Mouse (Mus musculus) retina, postnatal 1 day (tissue): ENCODE data around the gene Rad9a.

ENCODE experiments used
- DNase-seq: peaks from one replicate; pipeline ENCODE4 v3.0.0-alpha.2; 2012

The Rad9a gene

DNA sequence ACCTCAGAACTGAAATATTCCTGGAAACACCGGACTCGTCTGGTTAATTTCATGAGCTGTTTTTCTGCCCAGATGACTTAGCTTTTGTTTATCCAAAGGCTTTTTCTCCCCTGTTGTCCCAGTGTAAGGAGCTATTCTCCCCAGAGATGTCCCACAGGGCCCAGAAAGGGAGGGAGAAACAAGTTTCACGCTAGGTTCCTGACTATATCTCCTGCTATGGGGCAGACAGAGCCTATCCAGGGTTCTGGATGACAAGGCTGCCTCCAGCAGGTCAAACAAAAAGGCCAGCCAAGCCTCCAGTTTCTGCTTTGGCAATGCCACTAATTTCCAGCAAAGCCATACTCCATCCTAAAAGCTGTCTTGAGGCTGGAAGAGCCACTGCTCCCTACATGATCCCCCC lies 16.4 kb upstream of the Rad9a start:
- DNase-seq, result no peak

DNA sequence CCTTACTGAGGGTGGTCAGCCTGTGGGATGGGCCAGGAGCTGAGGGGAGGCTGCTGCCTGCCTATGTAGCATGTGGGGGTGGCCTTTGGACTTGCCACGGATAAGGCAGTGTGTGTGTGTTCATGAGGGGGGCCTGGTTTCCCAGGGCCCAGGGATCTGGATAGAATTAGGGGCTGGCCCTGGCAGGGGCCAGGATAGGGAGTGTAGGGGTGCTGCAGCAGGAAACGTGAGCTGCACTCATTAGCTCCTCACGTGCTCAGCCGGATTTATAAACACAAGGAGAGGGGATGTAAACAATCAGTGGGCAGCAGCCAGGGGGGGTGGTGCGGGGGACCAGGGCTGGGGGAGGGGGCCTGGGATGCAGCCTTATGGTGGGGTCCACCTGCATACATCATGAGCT lies 15.7 kb upstream of the Rad9a start:
- DNase-seq, result peak; percentile 22

DNA sequence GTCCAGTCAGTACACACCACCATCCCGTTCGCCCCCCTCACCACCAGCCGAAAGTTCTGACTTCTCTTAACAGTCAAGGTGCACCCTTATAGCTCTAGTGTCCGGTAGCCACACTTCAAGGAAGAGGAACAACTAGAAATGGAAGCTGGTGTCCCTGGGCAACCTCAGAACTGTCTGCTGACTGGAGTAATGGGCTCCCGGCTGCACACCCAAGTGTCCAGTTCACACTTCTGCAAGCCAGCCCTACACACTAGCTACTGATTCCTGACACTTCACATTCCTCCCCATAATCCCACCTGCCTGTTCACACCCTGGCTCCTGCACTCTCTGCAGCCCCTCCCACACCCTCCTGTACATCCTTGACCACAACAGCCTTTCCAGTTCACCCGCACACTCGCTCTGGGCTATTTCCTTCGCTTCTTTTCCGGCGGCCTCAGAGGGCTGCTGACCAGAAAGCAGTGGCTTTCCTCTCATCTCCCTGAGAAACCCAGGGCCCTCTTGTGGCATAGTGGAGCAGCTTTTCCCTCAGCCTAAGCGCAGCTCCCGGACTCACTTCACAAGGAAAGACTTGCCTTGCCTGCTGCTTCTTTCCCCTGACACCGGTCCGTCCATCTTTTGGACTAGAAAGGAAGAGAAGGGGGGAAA lies 14.7 kb upstream of the Rad9a start:
- DNase-seq, result peak; percentile 61

DNA sequence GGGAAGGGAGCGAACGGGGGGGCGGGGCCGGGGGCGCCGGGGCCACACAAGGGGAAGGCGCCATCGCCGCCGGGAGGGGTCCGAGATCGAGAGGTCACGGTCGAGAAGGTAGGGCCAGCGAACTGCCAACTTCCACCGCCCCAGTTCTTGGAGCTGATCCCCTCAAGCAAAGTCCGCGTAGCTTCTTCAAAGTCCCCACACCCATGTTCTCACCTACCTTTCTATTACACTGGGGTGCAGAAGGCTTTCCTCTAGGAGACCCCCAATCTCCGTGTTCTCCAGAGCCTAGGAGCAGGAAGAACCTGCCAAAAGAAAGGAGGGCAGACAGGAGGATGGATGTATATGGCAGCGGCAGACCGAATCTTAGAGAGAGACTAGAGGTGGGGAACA lies 14.0 kb upstream of the Rad9a start:
- no peak for DNase-seq

DNA sequence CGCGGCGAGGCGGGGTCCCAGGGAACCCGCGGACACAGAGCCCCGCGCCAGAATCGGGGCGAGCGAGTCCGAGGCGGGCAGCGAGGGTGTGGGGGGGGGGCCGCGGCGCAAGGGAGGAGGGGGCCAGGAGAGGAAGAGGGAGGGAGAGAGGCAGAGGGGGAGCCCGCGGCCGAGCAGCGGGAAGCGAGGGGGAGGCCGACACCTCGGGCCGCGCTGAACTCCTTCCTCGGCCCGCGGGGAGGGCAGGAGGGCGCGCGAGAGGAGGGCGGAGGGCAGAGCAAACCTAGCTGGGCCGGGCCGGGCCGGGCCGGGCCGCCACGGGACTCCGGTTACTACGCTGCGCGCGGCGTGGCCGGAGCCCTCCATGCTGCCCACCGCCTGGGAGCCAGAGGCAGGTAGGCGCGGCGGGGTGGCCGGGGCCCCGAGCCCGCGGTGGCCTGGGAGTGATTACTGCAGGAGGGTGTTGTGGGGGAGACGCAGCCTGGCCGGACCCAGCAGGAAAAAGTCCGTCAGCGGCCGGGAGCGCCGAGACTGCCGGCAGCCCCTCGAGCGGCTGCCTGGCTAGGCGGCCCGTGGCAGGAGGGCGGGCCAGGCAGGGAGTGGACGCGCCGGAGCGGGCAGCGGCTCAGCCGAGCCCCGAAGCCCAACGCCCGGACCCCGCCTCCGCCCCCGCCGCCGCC lies 13.4 kb upstream of the Rad9a start:
- DNase-seq, result peak; percentile 61

DNA sequence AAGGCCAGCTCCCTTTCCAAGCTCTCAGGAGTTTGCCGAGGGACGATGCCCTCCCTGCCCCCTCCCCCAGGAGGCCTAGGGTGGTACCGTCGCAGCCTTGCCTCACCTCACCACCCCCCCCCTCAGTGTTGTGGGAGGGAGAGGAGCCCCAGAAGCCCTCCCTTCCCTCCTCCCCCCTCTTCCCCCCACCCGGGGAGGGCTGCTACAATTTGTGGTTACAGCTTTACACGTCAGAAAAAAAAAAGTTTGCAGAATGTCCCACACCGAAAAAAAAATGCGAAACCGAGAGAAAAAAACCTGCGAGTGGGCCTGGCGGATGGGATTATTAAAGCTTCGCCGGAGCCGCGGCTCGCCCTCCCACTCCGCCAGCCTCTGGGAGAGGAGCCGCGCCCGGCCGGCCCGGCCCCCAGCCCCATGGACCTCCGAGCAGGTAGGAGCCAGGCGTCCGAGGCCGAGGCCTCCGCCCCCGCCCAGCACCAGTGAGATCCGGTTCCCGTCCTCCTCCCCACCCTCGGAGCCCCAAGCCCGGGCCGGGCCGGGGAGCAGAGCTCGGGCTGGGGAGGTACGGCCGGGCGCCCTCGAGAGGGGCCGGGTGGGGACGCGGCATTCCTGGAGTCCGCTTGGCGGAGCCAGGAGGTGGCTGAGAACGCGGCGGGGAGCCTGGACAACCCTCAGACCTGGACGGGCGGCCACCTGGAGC lies 12.8 kb upstream of the Rad9a start, which contains the start of the genes Clcf1 and AC109138.7:
TSS of gene Clcf1 (plus strand) at position 168 of the 700 bp plus-strand sequence.
TSS of gene AC109138.7 (plus strand) at position 287 of the 700 bp plus-strand sequence.
- peak; percentile 55 for DNase-seq

DNA sequence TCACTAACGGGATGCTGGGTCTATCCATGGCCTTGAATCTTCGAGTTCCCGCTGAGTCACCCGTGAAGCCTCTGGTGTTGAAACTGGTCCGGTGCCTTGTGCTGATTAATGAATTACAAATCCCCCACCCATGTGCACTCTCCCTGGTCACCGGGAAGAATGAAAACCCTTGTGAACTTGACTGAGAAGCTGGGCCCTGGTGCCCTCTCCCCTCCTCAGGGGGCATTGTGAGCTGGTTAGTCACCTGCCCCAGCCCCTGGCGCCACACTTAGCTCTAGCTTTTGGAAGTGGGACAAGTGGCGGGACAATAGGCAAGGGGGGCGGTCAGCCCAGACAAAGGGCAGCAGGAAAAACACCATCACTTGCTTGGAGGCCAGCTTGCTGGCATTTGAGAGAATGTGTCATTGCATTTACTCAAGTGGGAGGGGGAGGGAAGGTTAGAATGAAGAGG lies 12.1 kb upstream of the Rad9a start:
- peak; percentile 54 for DNase-seq

DNA sequence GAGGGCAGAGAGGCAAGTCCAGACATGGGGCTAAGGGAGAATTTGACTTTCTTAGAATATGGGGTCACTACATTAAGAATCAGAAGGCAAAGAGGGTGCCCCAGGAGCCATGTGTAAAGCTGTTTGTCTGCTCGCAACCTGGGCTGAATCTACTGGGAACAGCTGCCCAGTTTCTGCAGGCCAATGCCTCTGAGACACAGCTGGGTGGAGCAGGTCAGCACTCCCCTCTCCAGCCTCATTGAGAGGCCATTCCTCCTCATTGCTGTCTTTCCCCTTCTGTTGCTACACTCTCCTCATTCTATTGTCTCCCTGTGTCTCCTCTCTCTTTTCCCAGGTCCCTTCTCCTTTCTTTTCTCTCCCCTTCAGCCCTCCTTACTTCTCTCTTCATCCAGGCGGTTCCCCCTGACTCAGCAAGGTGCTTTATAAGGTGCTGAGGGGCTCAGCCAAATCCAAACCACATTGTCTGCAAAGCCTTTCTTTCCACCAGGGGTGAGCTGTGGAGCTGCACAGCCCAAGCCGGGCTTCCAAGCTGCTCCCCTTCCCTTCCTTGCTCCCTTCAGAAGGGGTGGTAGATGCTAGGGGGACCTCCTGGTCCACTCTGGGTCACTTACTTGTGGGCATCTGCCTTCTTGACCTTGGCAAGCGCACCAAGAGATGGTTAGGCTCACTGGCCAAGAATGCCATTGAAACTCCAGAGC lies 10.6 kb upstream of the Rad9a start:
- DNase-seq, result no peak

DNA sequence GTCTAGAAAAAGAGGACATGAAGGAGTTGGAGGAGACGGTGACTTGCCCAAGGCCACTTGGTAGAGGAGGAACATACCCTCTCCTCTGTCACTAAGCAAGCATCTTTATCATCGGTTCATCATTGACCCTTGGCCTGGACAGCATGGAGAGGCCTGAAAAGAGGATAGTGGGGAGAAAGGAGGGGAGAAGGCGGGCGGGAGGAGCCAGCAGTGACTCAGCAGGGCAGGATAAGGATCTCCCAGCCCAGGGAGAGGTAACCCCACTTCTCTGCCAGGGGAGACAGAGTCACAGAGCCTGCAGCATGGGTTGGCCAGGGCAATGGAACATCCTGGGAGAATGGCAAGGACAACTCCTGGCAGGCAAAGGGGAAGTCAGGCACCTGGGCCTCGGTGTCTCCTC lies 7.1 kb upstream of the Rad9a start:
- DNase-seq, result no peak

DNA sequence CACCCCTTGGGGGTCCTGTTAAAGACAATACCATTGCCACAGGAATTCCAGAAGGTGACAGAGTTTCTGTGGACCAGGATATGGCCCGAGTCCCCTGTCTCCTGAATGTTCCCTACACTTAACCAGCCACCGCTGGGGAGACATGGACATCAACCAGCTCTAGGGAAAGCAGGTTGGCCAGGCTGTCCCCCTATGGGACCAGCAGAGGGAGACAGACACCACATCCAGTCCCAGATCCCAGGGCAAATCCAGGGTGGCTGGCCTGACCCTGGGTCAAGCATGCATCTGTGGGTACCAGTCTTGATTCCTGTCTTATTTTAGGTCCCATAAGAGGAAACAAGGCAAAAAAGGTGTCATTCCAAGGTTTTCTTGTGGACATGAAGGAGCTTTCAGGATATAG lies 5.5 kb upstream of the Rad9a start:
- peak; percentile 83 for DNase-seq

DNA sequence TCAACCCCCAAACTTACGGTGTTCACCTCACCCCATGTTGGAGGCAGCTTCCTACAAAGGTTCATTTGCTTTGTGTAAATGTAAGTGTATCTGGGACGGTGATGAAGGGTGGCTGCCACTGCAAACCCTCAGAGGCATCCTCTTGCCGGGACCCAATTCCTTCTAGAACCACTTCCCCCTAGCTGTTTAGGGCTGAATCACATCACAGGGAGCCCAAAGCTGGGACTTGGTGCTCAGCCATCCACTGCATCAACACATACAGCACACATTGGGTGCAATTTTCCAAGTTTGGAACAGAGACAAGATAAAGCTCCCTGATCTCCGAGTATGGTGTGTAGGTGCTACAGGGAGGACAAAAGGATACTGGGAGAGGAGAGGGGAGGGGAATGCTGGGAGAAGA lies 3.4 kb upstream of the Rad9a start:
- DNase-seq, result no peak

DNA sequence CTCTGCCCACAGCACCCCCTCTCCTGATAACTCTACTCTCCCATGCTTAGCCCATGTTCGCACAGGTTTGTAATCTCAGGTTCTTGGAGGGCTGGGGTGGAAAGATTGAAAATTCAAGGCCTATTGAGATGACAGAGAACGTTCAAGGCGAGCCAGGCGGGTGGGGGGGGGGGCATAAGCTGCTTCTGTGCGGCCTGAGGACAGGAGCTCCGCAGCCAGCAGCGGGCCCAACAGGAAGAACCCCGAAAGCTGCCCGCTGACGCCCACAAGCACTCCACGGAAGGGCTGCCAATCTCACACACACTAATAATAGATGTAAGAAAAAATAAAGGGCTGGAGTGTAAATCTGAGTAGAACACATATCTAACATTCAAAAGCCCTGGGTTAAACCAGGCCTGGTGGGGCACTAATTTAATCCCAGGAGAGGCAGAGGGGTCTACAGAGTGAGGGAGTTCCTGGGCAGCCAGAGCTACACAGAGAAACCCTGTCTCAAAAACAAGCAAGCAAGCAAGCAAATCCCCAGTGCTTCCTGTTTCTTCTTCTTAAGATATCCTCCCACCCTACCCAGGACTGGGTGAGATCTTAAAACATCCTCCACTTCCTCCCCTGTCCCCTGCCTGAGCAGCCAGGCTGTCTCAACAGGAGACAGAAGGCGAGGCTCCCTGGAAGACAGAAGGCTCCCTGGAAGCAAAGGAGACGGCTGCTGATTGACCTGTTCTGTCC lies 2.3 kb upstream of the Rad9a start:
- no peak for DNase-seq

DNA sequence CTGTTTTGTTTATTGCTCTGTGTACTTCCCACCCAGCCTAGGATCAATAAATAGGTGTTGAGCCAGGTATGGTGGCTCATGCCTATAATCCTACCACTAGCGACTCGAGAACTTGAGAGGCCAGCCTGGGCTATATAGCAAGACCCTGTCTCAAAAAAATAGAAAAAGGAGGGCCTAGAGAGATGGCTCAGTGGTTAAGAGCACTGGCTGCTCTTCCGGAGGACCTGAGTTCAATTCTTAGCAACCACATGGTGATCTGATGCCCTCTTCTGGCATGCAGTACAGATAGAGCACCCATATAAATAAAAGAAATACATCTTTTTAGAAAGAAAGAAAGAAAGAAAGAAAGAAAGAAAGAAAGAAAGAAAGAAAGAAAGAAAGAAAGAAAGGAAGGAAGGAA lies 1.7 kb upstream of the Rad9a start:
- no peak for DNase-seq

DNA sequence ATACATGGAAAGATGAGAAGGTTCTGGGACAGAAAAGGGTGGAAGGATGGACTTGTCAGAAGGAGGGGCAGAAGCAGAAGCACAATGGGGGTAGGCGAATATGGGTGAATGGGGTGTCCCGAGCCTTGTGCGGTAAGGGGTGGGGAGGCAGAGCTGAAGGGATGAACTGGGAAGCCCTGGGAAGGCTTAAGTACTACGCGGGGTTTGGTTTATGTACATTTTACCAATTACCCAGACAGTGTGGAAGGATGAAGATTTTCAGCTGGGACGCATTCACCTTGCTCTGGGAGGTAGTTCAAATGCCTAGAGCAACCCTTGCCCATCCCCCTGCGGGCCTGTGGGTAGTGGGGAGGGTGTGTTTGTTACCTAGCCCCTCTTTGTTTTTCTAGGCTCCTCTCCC lies 687 bp upstream of the Rad9a start:
- no peak for DNase-seq

DNA sequence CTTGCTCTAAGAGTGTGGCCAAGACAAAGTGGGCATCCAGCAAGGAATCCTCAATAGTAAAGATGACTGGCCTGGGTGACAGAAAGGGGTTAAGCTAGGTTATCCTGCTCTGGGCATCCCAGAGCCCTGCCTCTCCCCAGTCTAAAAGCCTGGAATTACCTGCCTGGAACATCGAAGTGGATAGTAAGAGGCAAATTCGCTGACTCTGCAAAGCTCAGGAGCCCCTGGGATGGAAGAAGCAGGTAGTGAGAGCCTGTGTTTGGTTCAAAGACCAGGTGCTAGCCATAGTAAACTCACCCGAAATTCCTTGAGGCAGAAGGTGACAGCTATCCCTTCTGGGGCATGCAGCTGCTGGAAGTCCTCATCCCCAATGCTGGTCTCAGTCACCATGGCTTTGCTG lies 4.3 kb downstream of the Rad9a start:
- no peak for DNase-seq

DNA sequence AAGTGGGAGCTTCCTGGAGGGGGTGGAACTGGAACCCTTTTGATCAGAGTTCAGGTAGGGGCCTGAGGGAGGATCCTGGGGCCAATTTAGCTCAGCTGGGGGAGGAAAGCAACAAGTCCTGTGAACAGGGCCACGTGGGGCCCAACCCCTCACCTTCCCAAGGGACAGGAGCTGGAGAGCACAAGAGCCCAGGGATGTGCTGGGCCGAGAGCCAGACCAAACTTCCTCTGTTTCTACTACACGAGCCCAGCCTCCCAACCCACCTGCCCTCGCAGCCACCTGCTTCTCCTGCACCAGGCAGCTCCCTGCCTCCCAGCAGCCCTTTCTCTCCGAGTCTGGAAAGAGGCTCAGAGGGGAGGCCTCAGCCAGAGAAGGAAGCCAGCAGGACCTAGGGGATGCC lies 4.9 kb downstream of the Rad9a start:
- no peak for DNase-seq

DNA sequence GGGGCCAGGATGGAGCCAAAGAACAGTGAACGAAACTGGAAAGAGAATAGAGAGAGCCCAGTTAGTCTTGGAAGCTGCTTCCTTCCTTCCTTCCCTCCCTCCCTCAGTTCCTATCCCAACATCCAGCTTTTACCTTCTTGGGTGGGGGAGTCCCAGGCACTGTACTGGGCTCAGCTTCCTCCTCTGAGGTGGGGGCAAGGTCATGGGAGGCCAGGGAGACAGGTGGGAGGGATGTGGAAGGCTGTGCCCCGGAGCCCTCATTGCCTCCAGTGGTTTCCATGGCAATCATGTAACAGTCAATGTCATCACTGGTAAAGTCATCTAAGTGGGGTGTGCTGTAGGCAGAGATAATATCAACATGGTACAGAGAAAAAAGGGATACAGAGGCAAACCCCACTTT lies 5.4 kb downstream of the Rad9a start:
- no peak for DNase-seq

DNA sequence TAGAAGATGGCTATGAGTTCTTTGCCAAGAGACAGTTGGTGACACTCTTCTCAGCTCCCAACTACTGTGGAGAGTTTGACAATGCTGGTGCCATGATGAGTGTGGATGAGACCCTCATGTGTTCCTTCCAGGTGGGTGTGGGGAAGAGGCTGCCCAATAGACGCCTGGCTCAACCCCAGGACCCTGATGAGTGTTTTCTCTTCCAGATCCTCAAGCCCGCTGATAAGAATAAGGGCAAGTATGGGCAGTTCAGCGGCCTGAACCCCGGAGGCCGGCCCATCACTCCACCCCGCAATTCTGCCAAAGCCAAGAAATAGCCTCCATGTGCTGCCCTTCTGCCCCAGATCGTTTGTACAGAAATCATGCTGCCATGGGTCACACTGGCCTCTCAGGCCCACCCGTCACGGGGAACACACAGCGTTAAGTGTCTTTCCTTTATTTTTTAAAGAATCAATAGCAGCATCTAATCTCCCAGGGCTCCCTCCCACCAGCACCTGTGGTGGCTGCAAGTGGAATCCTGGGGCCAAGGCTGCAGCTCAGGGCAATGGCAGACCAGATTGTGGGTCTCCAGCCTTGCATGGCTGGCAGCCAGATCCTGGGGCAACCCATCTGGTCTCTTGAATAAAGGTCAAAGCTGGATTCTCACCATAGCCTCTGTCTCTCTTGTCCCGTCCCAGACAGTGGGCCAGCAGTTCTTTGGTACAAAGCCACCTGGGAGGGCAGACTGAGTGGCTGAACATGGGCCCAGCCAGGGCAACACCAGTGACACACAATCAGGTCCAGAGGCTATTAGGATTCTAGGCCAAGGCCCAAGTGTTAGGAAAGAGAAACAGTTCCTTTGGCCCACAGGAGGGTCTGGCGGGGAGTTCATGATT lies 6.4 kb downstream of the Rad9a start:
- peak; percentile 20 for DNase-seq

DNA sequence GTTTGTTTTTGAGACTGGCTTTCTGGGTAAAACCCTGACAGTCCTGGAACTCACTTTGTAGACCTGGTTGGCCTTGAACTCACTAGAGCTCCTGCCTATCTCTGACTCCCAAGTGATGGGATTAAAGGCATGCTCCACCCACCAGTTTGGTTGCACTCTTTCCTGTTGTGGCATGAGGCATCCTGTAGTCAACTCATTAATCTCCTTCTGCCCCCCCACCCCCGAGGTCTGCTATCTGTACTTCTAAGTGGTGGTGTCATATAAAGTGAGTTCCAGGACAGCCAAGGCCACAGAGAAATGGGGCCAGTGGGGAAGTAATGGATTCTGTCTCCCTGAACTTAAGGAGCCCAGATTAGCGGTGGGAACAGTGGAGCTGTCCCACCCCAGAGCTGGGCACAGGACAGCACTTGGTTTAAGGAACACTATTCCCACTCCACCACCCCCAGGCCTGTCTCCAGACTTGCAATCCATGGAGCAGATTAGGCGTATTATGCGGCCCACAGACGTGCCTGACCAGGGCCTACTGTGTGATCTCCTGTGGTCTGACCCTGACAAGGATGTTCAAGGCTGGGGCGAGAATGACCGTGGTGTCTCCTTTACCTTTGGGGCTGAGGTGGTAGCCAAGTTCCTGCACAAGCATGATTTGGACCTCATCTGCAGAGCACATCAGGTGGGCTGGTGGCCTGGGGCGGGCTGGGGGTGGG lies 7.3 kb downstream of the Rad9a start:
- no peak for DNase-seq

DNA sequence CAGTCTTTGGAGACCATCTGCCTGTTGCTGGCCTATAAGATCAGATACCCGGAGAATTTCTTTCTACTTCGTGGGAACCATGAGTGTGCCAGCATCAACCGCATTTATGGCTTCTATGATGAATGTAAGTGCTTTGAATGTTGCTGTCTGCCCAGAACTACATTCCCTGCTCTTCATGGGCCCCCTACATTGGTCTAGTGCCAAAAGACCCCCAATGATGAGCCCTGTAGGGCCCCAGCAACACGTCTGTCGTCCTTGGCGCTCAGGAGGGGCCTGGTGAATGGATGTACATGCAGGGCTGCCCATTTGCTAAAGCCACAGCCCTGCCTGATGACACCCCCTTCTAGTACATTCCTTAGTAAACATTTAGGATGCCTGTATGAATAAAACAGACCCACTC lies 8.3 kb downstream of the Rad9a start:
- DNase-seq, result no peak
